Mouse (Mus musculus) stomach, postnatal 0 days (tissue): ENCODE results near the gene Olfr1279.

ENCODE experiments used
- CTCF ChIP-seq: IDR thresholded peaks from 2 replicates; pipeline ENCODE4 v1.5.1; 2016; ENCODE audit warnings: antibody characterized with exemption, low read depth, mild to moderate bottlenecking, moderate library complexity
- EP300 ChIP-seq: optimal IDR thresholded peaks from 2 replicates; pipeline ENCODE3; 2016; ENCODE audit warnings: antibody characterized with exemption

- TF ChIP-seq CTCF = no peak
- TF ChIP-seq EP300 = no peak
These were observed 26.4 kb upstream of the Olfr1279 start, which contains the start of gene Olfr1277 for GRCm38 (mm10) chr2:111274006-111274405.
